Mouse (Mus musculus): ENCODE data around the gene Emid1. TPM values are rescaled to one million over a fixed set of nuclear protein-coding genes. Genes with fewer than 3 reads are reported as not detected.

The Emid1 gene
- total and polyA plus RNA-seq, 2 experiments from 2014 or later = 15.7 to 22.7 TPM

DNA sequence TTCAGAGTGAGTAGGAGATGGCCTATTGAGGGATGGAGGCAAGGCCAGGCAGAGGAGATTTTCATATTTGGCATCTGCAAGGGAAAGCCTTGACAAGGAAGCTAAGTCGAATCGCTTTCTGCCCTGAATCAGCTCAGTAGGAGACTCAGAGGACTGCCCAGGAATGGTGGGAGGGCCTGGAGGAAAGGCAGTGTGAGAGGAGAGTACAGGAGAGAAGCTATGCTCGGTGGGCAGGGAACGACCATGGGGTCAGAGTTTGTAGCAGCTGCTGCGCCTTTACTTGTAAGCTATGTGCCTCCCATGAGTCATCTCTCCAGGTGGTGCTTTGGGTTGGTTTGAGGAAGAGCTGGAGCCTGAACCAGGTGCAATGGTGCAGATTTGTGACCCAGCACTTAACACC lies 51.3 kb downstream of the Emid1 start:
- H3K9ac ChIP-seq (replicated peaks; ENCODE audit: low read length) = peak overlapping the region; percentile 91
- peaks cover 18% of the 10 kb centered on the region for H3K4me1 ChIP-seq (ENCODE audit: insufficient read depth, low read length)
- H3K36me3 ChIP-seq (ENCODE audit: insufficient read depth, low read length) = peaks cover 12% of the 10 kb centered on the region; the same call in 1 of the 2 replicates
- H3K4me3 ChIP-seq (ENCODE audit: low read length) = peak overlapping the region; percentile 98; the same call in 1 of the 2 replicates
- no peak for TF ChIP-seq CTCF (IDR thresholded peaks at IDR 0.05; ENCODE audit: low read depth)
- H3K27ac ChIP-seq = peak overlapping the region; percentile 98
- H3K9me3 ChIP-seq (ENCODE audit: low read length) = no peaks in the 10 kb centered on the region
- H3K27me3 ChIP-seq (ENCODE audit: insufficient read depth, low read length) = no peaks in the 10 kb centered on the region
- WGBS = 35% methylated on average over 5 of the region's 5 CpGs
- ATAC-seq = no peak
- DNase-seq (ENCODE audit: low spot score) = no peak
- H3K4me2 ChIP-seq (ENCODE audit: low read depth, low read length) = peak overlapping the region; percentile 89

DNA sequence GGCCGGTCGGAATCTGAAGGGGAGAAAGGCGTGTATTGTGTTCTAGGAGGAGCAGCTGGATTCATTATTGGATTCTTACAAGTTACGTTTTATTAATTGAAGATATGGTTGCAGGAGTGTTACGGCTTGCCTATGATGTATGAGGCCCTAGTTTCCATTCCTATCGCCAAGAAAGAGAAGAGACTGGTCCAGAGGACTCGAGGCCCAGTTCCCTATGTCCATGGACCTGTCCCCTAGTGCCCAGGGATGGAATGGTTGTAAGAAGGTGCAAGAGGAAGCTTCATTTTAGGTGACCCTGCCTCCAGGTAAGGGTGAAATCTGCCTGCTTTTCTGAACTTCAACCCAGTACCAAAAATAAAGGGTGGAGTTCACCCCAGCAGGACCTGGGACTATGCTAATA lies 51.8 kb downstream of the Emid1 start:
- Histone ChIP-seq H3K4me2 (ENCODE audit: low read depth, low read length) (peak overlapping the region; percentile 89), H3K27me3 (ENCODE audit: insufficient read depth, low read length) (no peaks in the 10 kb centered on the region), H3K4me3 (ENCODE audit: low read length) (peak overlapping the region; percentile 98), H3K36me3 (ENCODE audit: insufficient read depth, low read length) (peaks cover 12% of the 10 kb centered on the region; the same call in 1 of the 2 replicates), H3K9ac (replicated peaks; ENCODE audit: low read length) (peak overlapping the region; percentile 91), H3K4me1 (ENCODE audit: insufficient read depth, low read length) (peaks cover 18% of the 10 kb centered on the region), H3K9me3 (ENCODE audit: low read length) (no peaks in the 10 kb centered on the region), H3K27ac (peak overlapping the region; percentile 98)
- peak; percentile 54 for TF ChIP-seq CTCF (IDR thresholded peaks at IDR 0.05; ENCODE audit: low read depth)
- ATAC-seq = no peak
- peak; percentile 27 for DNase-seq (ENCODE audit: low spot score)
- under 1% methylated on average over 7 of the region's 7 CpGs for WGBS

DNA sequence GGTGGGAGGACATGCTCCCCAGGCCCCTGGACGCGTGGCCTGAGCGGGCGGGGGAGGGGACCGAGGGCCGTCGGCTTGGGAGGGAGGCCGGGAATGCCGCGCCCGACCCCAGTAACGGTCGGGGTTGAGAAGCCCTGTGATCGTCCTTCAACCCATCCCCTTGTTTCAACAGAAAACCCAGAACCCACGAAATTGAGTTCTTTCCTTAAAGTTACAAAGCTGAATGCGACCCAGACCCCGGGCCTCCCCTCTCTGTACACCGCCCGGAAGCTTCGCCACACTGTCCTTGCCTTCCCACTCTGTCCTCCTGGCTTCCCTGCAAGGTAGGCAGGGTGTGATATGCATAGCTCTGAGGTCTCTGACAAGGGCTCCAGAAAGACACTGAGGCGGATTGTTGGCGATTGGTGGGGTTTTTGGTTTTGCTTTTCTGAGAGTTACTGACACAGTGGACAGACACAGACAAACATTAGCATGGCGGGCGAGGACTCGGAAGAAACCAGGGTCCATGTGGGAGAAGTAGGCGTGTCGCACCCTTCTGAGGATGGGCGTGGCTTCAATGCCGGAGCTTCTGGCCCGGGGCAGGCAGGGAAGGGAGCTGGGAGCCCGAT lies 52.4 kb downstream of the Emid1 start:
- ATAC-seq = peak; percentile 75
- peak overlapping the region; percentile 98 for H3K27ac ChIP-seq
- peak overlapping the region; percentile 98 for H3K4me3 ChIP-seq (ENCODE audit: low read length)
- peaks cover 18% of the 10 kb centered on the region for H3K4me1 ChIP-seq (ENCODE audit: insufficient read depth, low read length)
- peak; percentile 88 for DNase-seq (ENCODE audit: low spot score)
- no peaks in the 10 kb centered on the region for H3K27me3 ChIP-seq (ENCODE audit: insufficient read depth, low read length)
- WGBS = 0% methylated on average over 30 of the region's 31 CpGs
- no peak for TF ChIP-seq CTCF (IDR thresholded peaks at IDR 0.05; ENCODE audit: low read depth)
- H3K36me3 ChIP-seq (ENCODE audit: insufficient read depth, low read length) = peaks cover 8% of the 10 kb centered on the region; the same call in 1 of the 2 replicates
- H3K4me2 ChIP-seq (ENCODE audit: low read depth, low read length) = peak overlapping the region; percentile 89
- H3K9ac ChIP-seq (replicated peaks; ENCODE audit: low read length) = peak overlapping the region; percentile 91
- H3K9me3 ChIP-seq (ENCODE audit: low read length) = no peaks in the 10 kb centered on the region

DNA sequence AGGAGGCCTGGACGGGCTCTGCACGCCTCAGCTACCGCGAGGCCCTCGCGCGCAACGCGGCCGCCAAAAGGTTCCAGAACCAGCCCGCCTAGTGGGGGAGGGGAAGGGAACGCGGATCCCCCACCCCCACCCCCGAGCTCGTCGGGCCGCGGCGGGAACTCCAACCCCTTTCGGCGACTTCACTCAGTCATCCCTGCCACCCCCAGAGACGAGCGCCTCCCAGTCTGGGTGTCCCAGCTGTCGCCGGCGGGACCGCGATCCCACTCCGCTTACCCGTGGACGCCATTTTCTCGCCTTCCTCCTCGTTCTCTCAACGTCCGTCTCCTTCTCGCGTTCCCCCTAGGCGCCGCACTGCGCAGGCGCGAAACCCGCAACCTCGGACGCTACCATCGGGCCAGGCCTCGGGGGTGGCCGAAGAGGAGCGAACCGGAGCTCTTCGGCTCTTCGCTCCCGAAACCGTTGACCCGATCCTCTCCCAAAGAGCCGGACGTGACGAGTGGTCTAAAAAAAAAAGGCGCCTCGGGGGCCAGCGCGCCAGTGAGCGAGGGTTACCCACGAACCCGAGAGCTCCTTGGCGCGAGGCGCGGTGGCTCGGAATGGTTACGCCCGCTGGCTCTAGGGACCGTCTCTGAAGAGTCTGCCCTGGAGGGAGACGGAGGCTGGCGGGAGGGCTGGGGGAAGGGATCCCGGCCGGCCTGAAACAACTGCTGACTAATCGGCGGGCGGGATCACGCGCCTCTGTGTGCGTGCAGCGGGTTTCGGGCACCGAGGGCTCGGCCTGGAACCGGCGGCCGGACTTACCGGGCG lies 53.1 kb downstream of the Emid1 start, which contains the start of the genes Rhbdd3 and Ewsr1:
Rhbdd3 (plus strand) TSS at position 191 of the 807 bp plus-strand sequence.
Ewsr1 (minus strand) TSS at position 531 of the 807 bp plus-strand sequence.
- no peak for TF ChIP-seq CTCF (IDR thresholded peaks at IDR 0.05; ENCODE audit: low read depth)
- ATAC-seq = peak; percentile 92
- WGBS = under 1% methylated on average over 87 of the region's 92 CpGs
- H3K4me2 ChIP-seq (ENCODE audit: low read depth, low read length) = peak within 1 kb of the TSS; percentile 89
- DNase-seq (ENCODE audit: low spot score) = peak; percentile 97
- H3K27me3 ChIP-seq (ENCODE audit: insufficient read depth, low read length) = no peaks in the 10 kb centered on the region
- H3K9ac ChIP-seq (replicated peaks; ENCODE audit: low read length) = peak within 1 kb of the TSS; percentile 91
- peaks cover 18% of the 10 kb centered on the region for H3K4me1 ChIP-seq (ENCODE audit: insufficient read depth, low read length)
- peak within 1 kb of the TSS; percentile 98 for H3K27ac ChIP-seq
- H3K36me3 ChIP-seq (ENCODE audit: insufficient read depth, low read length) = peaks cover 2% of the 10 kb centered on the region; the same call in 1 of the 2 replicates
- H3K4me3 ChIP-seq (ENCODE audit: low read length) = peak within 1 kb of the TSS; percentile 98
- H3K9me3 ChIP-seq (ENCODE audit: low read length) = no peaks in the 10 kb centered on the region

DNA sequence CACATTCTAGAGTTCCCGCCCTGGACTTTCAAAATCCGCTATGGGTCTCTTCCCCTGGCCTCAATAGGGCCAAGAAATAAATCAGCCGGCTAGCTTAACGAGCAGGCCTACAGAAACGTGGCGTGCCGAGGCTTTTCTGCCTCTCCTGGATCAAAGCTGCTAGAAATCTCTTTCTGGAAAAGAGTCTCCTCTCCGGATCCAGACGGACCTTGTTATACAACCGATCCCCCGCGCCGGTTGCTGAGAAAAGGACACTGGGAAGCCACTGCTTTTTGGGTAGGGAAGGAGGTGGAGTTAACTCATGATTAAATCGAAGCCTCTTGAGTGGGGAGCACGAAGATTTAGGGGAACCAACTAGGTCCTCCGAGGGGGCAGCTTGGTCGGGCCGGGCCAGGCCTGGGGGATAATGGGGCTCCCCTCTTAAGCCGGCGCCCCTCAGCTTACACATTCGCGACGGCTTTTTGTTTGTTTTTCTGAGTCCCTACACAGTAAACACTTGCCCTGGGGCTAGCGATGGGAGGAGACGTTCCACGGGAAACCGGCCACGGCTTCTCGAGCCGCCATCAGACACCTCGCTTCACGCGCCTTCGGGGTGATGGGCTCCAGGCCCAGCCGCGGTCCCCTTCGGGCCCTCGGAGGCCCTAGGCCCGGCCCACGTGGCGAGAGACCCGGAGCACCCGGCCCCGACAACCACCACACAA lies 53.9 kb downstream of the Emid1 start:
- no peaks in the 10 kb centered on the region for H3K36me3 ChIP-seq (ENCODE audit: insufficient read depth, low read length)
- TF ChIP-seq CTCF (IDR thresholded peaks at IDR 0.05; ENCODE audit: low read depth) = no peak
- H3K4me2 ChIP-seq (ENCODE audit: low read depth, low read length) = peak overlapping the region; percentile 89
- DNase-seq (ENCODE audit: low spot score) = peak; percentile 36
- under 1% methylated on average over 44 of the region's 44 CpGs for WGBS
- H3K4me3 ChIP-seq (ENCODE audit: low read length) = peak overlapping the region; percentile 98
- H3K27me3 ChIP-seq (ENCODE audit: insufficient read depth, low read length) = no peaks in the 10 kb centered on the region
- peak overlapping the region; percentile 98 for H3K27ac ChIP-seq
- H3K9ac ChIP-seq (replicated peaks; ENCODE audit: low read length) = peak overlapping the region; percentile 91
- H3K4me1 ChIP-seq (ENCODE audit: insufficient read depth, low read length) = peaks cover 18% of the 10 kb centered on the region
- no peak for ATAC-seq
- H3K9me3 ChIP-seq (ENCODE audit: low read length) = no peaks in the 10 kb centered on the region

DNA sequence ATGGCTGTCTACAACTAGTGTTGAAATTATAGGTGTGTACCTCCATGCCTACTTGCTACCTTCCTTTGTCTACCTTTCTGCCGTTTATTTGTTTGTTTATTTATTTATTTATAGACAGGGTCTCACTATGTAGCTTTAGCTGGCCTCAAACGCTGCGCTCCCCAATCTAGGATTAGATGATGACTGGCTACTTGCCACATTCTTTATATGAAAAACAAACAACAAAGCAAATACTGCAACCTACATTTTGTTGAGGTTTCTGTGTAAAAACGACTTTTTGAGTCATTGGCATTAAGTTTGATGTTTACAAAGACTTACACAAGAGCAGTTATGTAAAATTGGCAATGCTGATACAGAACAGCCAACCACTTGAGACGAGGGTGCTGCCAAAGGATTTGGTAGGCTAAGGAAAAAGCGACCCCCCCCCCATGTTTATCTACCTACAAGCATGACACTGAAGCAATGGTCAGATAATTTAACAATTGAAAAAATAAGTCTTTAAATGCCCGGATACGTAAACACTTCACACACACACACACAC lies 55.5 kb downstream of the Emid1 start:
- Histone ChIP-seq H3K27ac (no peak overlapping the region), H3K4me2 (ENCODE audit: low read depth, low read length) (peak overlapping the region; percentile 89), H3K27me3 (ENCODE audit: insufficient read depth, low read length) (no peaks in the 10 kb centered on the region), H3K9ac (replicated peaks; ENCODE audit: low read length) (no peak overlapping the region), H3K9me3 (ENCODE audit: low read length) (no peaks in the 10 kb centered on the region), H3K4me3 (ENCODE audit: low read length) (peak overlapping the region; percentile 98; the same call in 1 of the 2 replicates), H3K4me1 (ENCODE audit: insufficient read depth, low read length) (peaks cover 18% of the 10 kb centered on the region), H3K36me3 (ENCODE audit: insufficient read depth, low read length) (peaks cover 3% of the 10 kb centered on the region; the same call in 1 of the 2 replicates)
- TF ChIP-seq CTCF (IDR thresholded peaks at IDR 0.05; ENCODE audit: low read depth) = no peak
- DNase-seq (ENCODE audit: low spot score) (no peak), ATAC-seq (no peak)
- 50% methylated on average over 8 of the region's 8 CpGs for WGBS

All from hindbrain, postnatal 0 days (tissue).